Mouse (Mus musculus) heart, postnatal 4 days (tissue): ENCODE data around the gene Sept11. TPM values are rescaled to one million over a fixed set of nuclear protein-coding genes. Genes with fewer than 3 reads are reported as not detected.

ENCODE experiments used
- DNase-seq: peaks from one replicate; pipeline ENCODE4 v3.0.0; 2021
- total RNA-seq, 2 experiments: library from RNA; stranded (reverse); gene quantifications; 2 replicates each; pipeline ENCODE4 v1.2.3; 2021

Sept11 gene
- total RNA-seq: 100 to 1,000 TPM; 120 to 130 TPM

- peak; percentile 95 for DNase-seq
Measured at GRCm38 (mm10) chr5:93092857-93093622, at the start of gene Sept11. Gene Sept11, plus strand, starts transcription at chr5:93093437.

GRCm38 (mm10) chr5:93043688-93044583, 49.3 kb upstream of the Sept11 start:
- no peak for DNase-seq

GRCm38 (mm10) chr5:93044584-93045370, 48.5 kb upstream of the Sept11 start, which contains the start of gene Sowahb:
Gene Sowahb, minus strand, starts transcription at chr5:93045022.
- peak; percentile 32 for DNase-seq

GRCm38 (mm10) chr5:93045371-93045714, 47.9 kb upstream of the Sept11 start:
- DNase-seq: no peak

- DNase-seq: no peak
Measured at GRCm38 (mm10) chr5:93046306-93046845, 46.9 kb upstream of the Sept11 start.

- no peak for DNase-seq
Measured at GRCm38 (mm10) chr5:93048481-93049240, 44.6 kb upstream of the Sept11 start.

- DNase-seq: no peak
Measured at GRCm38 (mm10) chr5:93049971-93050370, 43.3 kb upstream of the Sept11 start.

GRCm38 (mm10) chr5:93051041-93051440, 42.2 kb upstream of the Sept11 start:
- no peak for DNase-seq

GRCm38 (mm10) chr5:93051951-93052350, 41.3 kb upstream of the Sept11 start:
- no peak for DNase-seq

GRCm38 (mm10) chr5:93053606-93054397, 39.4 kb upstream of the Sept11 start:
- DNase-seq: no peak

- DNase-seq: no peak
Measured at GRCm38 (mm10) chr5:93060865-93061264, 32.4 kb upstream of the Sept11 start.

GRCm38 (mm10) chr5:93077661-93078323, 15.4 kb upstream of the Sept11 start:
- no peak for DNase-seq

GRCm38 (mm10) chr5:93079596-93079995, 13.6 kb upstream of the Sept11 start:
- no peak for DNase-seq

GRCm38 (mm10) chr5:93085015-93085598, 8.1 kb upstream of the Sept11 start:
- DNase-seq: peak; percentile 59

- no peak for DNase-seq
Measured at GRCm38 (mm10) chr5:93085900-93086299, 7.3 kb upstream of the Sept11 start.

- DNase-seq: no peak
Measured at GRCm38 (mm10) chr5:93091266-93091665, 2.0 kb upstream of the Sept11 start.

- peak; percentile 56 for DNase-seq
Measured at GRCm38 (mm10) chr5:93092147-93092781, 973 bp upstream of the Sept11 start.

- peak; percentile 44 for DNase-seq
Measured at GRCm38 (mm10) chr5:93093638-93094527, 646 bp downstream of the Sept11 start.
